Mouse (Mus musculus) kidney, postnatal 0 days (tissue): ENCODE results near the gene Ddr2. TPM values are rescaled to one million over a fixed set of nuclear protein-coding genes. Genes with fewer than 3 reads are reported as not detected.
A peak's percentile ranks its signal among the peaks of the same experiment; 100 is the strongest.

Experiments
- ATAC-seq: fragments of 200-750 bp; cut with Nextera tagmentation; replicated peaks from 2 replicates; pipeline ENCODE4 v1.8.0; 2017; ENCODE audit warnings: low read depth, moderate number of reproducible peaks, moderate TSS enrichment, moderate library complexity; ENCODE audit not compliant: low FRiP score
- DNase-seq: peaks from one replicate; pipeline ENCODE4 v3.0.0-alpha.2; 2016; ENCODE audit warnings: low spot score
- H3K27ac ChIP-seq: fragments of 300-500 bp; sonication (generic); 2 replicates; pipeline ENCODE4 v1.5.1; 2014; ENCODE audit warnings: mild to moderate bottlenecking
- H3K27me3 ChIP-seq: fragments of 300-500 bp; sonication (generic); 2 replicates; pipeline ENCODE4 v1.6.1; 2014; ENCODE audit warnings: low read length, mixed read lengths; ENCODE audit not compliant: insufficient read depth
- H3K36me3 ChIP-seq: fragments of 300-500 bp; sonication (generic); 2 replicates; pipeline ENCODE4 v1.6.1; 2014; ENCODE audit warnings: low read length, mixed read lengths; ENCODE audit not compliant: insufficient read depth
- H3K4me1 ChIP-seq: fragments of 300-500 bp; sonication (generic); replicated peaks from 2 replicates; pipeline ENCODE4 v1.6.1; 2014; ENCODE audit warnings: antibody characterized with exemption, low read length, mixed read lengths; ENCODE audit not compliant: insufficient read depth
- H3K4me2 ChIP-seq: fragments of 300-500 bp; sonication (generic); 2 replicates; pipeline ENCODE4 v1.6.1; 2014; ENCODE audit warnings: mild to moderate bottlenecking, low read length, moderate library complexity, mixed read lengths
- H3K4me3 ChIP-seq: fragments of 300-500 bp; sonication (generic); replicated peaks from 2 replicates; pipeline ENCODE4 v1.5.1; 2014; ENCODE audit warnings: low read depth, low read length
- H3K9ac ChIP-seq: fragments of 300-500 bp; sonication (generic); 2 replicates; pipeline ENCODE4 v1.6.1; 2014; ENCODE audit warnings: low read depth, low read length
- H3K9me3 ChIP-seq: fragments of 300-500 bp; sonication (generic); replicated peaks from 2 replicates; pipeline ENCODE4 v1.6.1; 2016; ENCODE audit warnings: low read length, inconsistent platforms, mixed read lengths
- CTCF ChIP-seq: IDR thresholded peaks from 2 replicates; pipeline ENCODE4 v1.5.1; 2016; ENCODE audit warnings: antibody characterized with exemption, low read depth, mild to moderate bottlenecking, moderate library complexity
- WGBS: fragments of 180-500 bp; shearing (Covaris S2); extraction: QIAGEN DNeasy Blood & Tissue Kit; methylation state at CpG from one replicate; pipeline ENCODE4 v1.1.7; 2014; 5-methylcytosine and 5-hydroxymethylcytosine counted together
- polyA plus RNA-seq: library from polyadenylated mRNA; unstranded; fragments of >200 nt; fragmentation: Nextera tagmentation; extraction: Ambion mirVana; gene quantifications from 2 replicates; pipeline ENCODE4 v1.2.1, GENCODE M21; 2015

Gene Ddr2
- polyA plus RNA-seq: 19.9 and 23.8 TPM in 2 replicates

- no peak for TF ChIP-seq CTCF
- no peaks in the 10 kb centered on the region for H3K27me3 ChIP-seq
- H3K9ac ChIP-seq: peak within 1 kb of the TSS; percentile 59
- peak within 1 kb of the TSS; percentile 54 for H3K4me2 ChIP-seq
- H3K27ac ChIP-seq: peak within 1 kb of the TSS; percentile 80
- ATAC-seq (no peak; the same call in 1 of the 2 replicates), DNase-seq (peak; percentile 80)
- no peaks in the 10 kb centered on the region for H3K36me3 ChIP-seq
- H3K4me1 ChIP-seq: no peaks in the 10 kb centered on the region
- no peaks in the 10 kb centered on the region for H3K9me3 ChIP-seq
- WGBS: 52% methylated on average over 17 of the region's 17 CpGs
- H3K4me3 ChIP-seq: peak within 1 kb of the TSS; percentile 36
Measured at GRCm38 (mm10) chr1:170110516-170111332, at the start of gene Ddr2. Gene Ddr2 (minus strand): TSS chr1:170110762.

- H3K4me3 ChIP-seq: no peak overlapping the region
- H3K9ac ChIP-seq: no peak overlapping the region
- no peaks in the 10 kb centered on the region for H3K27me3 ChIP-seq
- no peak overlapping the region for H3K27ac ChIP-seq
- peaks cover 8% of the 10 kb centered on the region; the same call in 1 of the 2 replicates for H3K36me3 ChIP-seq
- no peak for DNase-seq
- H3K4me1 ChIP-seq: peaks cover 6% of the 10 kb centered on the region; the same call in 1 of the 2 replicates
- no peak for ATAC-seq
- 86% methylated on average over 2 of the region's 2 CpGs for WGBS
- no peaks in the 10 kb centered on the region for H3K9me3 ChIP-seq
- TF ChIP-seq CTCF: peak; percentile 8; the same call in 1 of the 2 replicates
- no peak overlapping the region for H3K4me2 ChIP-seq
Measured at GRCm38 (mm10) chr1:170159707-170160106, 49.1 kb upstream of the Ddr2 start.

- no peak overlapping the region for H3K27ac ChIP-seq
- no peaks in the 10 kb centered on the region for H3K27me3 ChIP-seq
- no peak overlapping the region for H3K9ac ChIP-seq
- DNase-seq (no peak), ATAC-seq (no peak)
- no peak overlapping the region for H3K4me2 ChIP-seq
- no peaks in the 10 kb centered on the region for H3K9me3 ChIP-seq
- H3K36me3 ChIP-seq: 0 out of 2 replicates have a peak, but pooled peaks cover 7% of the 10 kb centered on the region
- H3K4me1 ChIP-seq: no peaks in the 10 kb centered on the region
- 84% methylated on average over 5 of the region's 5 CpGs for WGBS
- no peak for TF ChIP-seq CTCF
- H3K4me3 ChIP-seq: no peak overlapping the region
Measured at GRCm38 (mm10) chr1:170155761-170156160, 45.2 kb upstream of the Ddr2 start.

- Histone ChIP-seq H3K9ac (no peak overlapping the region), H3K4me2 (no peak overlapping the region), H3K36me3 (0 out of 2 replicates have a peak, but pooled peaks cover 7% of the 10 kb centered on the region), H3K9me3 (no peaks in the 10 kb centered on the region), H3K4me1 (no peaks in the 10 kb centered on the region), H3K27me3 (no peaks in the 10 kb centered on the region), H3K4me3 (no peak overlapping the region), H3K27ac (no peak overlapping the region)
- 72% methylated on average over 2 of the region's 2 CpGs for WGBS
- ATAC-seq: no peak
- TF ChIP-seq CTCF: peak; percentile 35; the same call in 1 of the 2 replicates
- DNase-seq: no peak
Measured at GRCm38 (mm10) chr1:170155298-170155697, 44.7 kb upstream of the Ddr2 start.

- Histone ChIP-seq H3K9ac (no peak overlapping the region), H3K9me3 (no peaks in the 10 kb centered on the region), H3K4me3 (no peak overlapping the region), H3K36me3 (0 out of 2 replicates have a peak, but pooled peaks cover 10% of the 10 kb centered on the region), H3K4me2 (no peak overlapping the region), H3K27ac (no peak overlapping the region), H3K4me1 (no peaks in the 10 kb centered on the region), H3K27me3 (no peaks in the 10 kb centered on the region)
- no peak for ATAC-seq
- no peak for DNase-seq
- no peak for TF ChIP-seq CTCF
- 83% methylated on average over 8 of the region's 8 CpGs for WGBS
Measured at GRCm38 (mm10) chr1:170153986-170154385, 43.4 kb upstream of the Ddr2 start.

GRCm38 (mm10) chr1:170152552-170152951 lies 42.0 kb upstream of the Ddr2 start:
- Histone ChIP-seq H3K27ac (no peak overlapping the region), H3K27me3 (no peaks in the 10 kb centered on the region), H3K9me3 (no peaks in the 10 kb centered on the region), H3K4me2 (no peak overlapping the region), H3K9ac (no peak overlapping the region), H3K4me3 (no peak overlapping the region), H3K36me3 (peaks cover 15% of the 10 kb centered on the region; the same call in 1 of the 2 replicates), H3K4me1 (no peaks in the 10 kb centered on the region)
- 91% methylated on average over 2 of the region's 2 CpGs for WGBS
- no peak for TF ChIP-seq CTCF
- no peak for DNase-seq
- ATAC-seq: no peak
